Mouse (Mus musculus): Measurements from ENCODE around the gene Rem1.

- no peak for TF ChIP-seq CTCF (IDR thresholded peaks at IDR 0.05; ENCODE audit: borderline replicate concordance, extremely low read depth, insufficient read depth, insufficient read length)
- TF ChIP-seq POLR2A (IDR thresholded peaks at IDR 0.05; ENCODE audit: borderline replicate concordance, extremely low read depth, insufficient read depth, insufficient read length, poor library complexity, severe bottlenecking): no peak
These were observed 6.6 kb downstream of the Rem1 start for GRCm38 (mm10) chr2:152633334-152633733.
